Mouse (Mus musculus) embryonic fibroblast, embryonic 13.5 days (primary cell): ENCODE measurements around the gene Rere. TPM values are rescaled to one million over a fixed set of nuclear protein-coding genes. Genes with fewer than 3 reads are reported as not detected.
A peak's percentile ranks its signal among the peaks of the same experiment; 100 is the strongest.

ENCODE experiments used
- H3K27ac ChIP-seq: 2 replicates; pipeline ENCODE4 v1.5.1; 2012; ENCODE audit warnings: low read length, control low read depth, inconsistent platforms; ENCODE audit not compliant: insufficient read depth
- H3K4me1 ChIP-seq: 2 replicates; pipeline ENCODE4 v1.6.1; 2011; ENCODE audit warnings: low read length; ENCODE audit not compliant: control insufficient read depth, insufficient read depth
- H3K4me3 ChIP-seq: 2 replicates; pipeline ENCODE4 v1.5.1; 2011; ENCODE audit warnings: mild to moderate bottlenecking, control low read depth, low read length; ENCODE audit not compliant: insufficient read depth
- CTCF ChIP-seq: IDR thresholded peaks from 2 replicates; pipeline ENCODE4 v1.5.1; 2011; ENCODE audit warnings: mild to moderate bottlenecking, control low read depth, low read length, moderate library complexity, borderline replicate concordance; ENCODE audit not compliant: insufficient read depth
- POLR2A ChIP-seq: IDR thresholded peaks from 2 replicates; pipeline ENCODE4 v1.6.1; 2011; ENCODE audit warnings: low read depth, mild to moderate bottlenecking, control low read depth, low read length, moderate library complexity
- polyA plus RNA-seq: library from polyadenylated mRNA; stranded (reverse); fragments of >200 nt; gene quantifications from 2 replicates; pipeline ENCODE4 v1.2.4, GENCODE M21; 2011; ENCODE audit warnings: low read depth; ENCODE audit not compliant: missing spikeins, insufficient read length

Gene Rere
- polyA plus RNA-seq, 1 experiment = 59.0 TPM

DNA sequence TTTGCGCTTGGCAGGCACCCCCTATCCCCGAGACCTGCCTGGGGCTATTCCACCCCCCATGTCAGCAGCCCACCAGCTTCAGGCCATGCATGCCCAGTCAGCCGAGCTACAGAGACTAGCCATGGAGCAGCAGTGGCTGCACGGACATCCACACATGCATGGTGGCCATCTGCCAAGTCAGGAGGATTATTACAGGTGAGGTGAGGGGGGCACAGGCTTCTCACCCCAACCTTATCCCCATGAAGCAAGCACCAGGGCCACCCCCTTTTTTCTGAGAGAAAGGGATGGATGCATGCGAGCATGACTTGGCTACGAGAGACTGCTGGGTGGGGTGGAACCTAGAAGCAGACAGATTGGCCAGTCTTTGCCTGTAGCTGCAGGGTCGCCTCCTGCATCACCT is 337.6 kb downstream of the Rere start:
- TF ChIP-seq CTCF (no peak), POLR2A (no peak)
- Histone ChIP-seq H3K4me1 (no peaks in the 10 kb centered on the region), H3K4me3 (no peak overlapping the region)

DNA sequence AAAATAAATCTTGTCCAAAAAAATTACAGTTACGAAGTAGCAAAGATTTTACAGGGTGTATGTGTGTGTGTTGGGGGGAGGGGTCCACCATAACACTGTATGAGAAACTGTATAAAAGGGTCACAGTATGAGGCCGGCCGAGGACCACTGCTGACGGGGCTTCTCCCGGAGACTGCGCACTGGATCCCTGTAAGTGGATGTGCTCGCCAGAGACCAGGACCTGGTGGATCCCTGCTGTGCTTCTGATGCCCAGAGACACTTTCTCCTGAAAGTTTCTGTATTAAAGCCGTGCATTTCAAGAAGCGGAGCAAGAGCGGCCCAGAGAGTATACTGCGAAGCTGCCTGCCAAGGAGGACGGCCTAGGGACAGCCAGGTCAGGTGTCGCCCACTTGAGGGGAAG is 341.2 kb downstream of the Rere start:
- Histone ChIP-seq H3K4me3 (no peak overlapping the region), H3K4me1 (no peaks in the 10 kb centered on the region), H3K27ac (no peak overlapping the region)
- TF ChIP-seq CTCF (no peak), POLR2A (no peak)

More for the DNA sequence above, 337.6 kb downstream of the Rere start:
- no peak overlapping the region for H3K27ac ChIP-seq

GRCm38 (mm10) chr4:150624214-150624823 is 342.9 kb downstream of the Rere start:
- TF ChIP-seq POLR2A (no peak), CTCF (no peak)
- Histone ChIP-seq H3K4me1 (no peaks in the 10 kb centered on the region), H3K27ac (no peak overlapping the region), H3K4me3 (no peak overlapping the region)

GRCm38 (mm10) chr4:150624933-150625332 is 343.5 kb downstream of the Rere start:
- no peak overlapping the region for H3K4me3 ChIP-seq
- no peaks in the 10 kb centered on the region for H3K4me1 ChIP-seq
- TF ChIP-seq POLR2A = no peak
- TF ChIP-seq CTCF = no peak
- H3K27ac ChIP-seq = no peak overlapping the region

GRCm38 (mm10) chr4:150625425-150625824 is 344.0 kb downstream of the Rere start:
- no peak overlapping the region for H3K27ac ChIP-seq
- H3K4me1 ChIP-seq = no peaks in the 10 kb centered on the region
- TF ChIP-seq POLR2A (no peak), CTCF (peak; percentile 59)
- H3K4me3 ChIP-seq = no peak overlapping the region

GRCm38 (mm10) chr4:150625951-150626732 is 344.7 kb downstream of the Rere start:
- Histone ChIP-seq H3K4me1 (no peaks in the 10 kb centered on the region), H3K27ac (no peak overlapping the region), H3K4me3 (no peak overlapping the region)
- 0 out of 2 replicates have a peak, but pooled peaks have one; percentile 24 for TF ChIP-seq CTCF
- TF ChIP-seq POLR2A = no peak

- TF ChIP-seq POLR2A = no peak
- TF ChIP-seq CTCF = no peak
- Histone ChIP-seq H3K4me1 (no peaks in the 10 kb centered on the region), H3K4me3 (no peak overlapping the region), H3K27ac (no peak overlapping the region)
Observed at GRCm38 (mm10) chr4:150629266-150629665, 347.8 kb downstream of the Rere start.

GRCm38 (mm10) chr4:150635568-150635967 is 354.1 kb downstream of the Rere start:
- no peaks in the 10 kb centered on the region for H3K4me1 ChIP-seq
- TF ChIP-seq POLR2A = no peak
- no peak for TF ChIP-seq CTCF
- H3K27ac ChIP-seq = no peak overlapping the region
- no peak overlapping the region for H3K4me3 ChIP-seq

GRCm38 (mm10) chr4:150636635-150637034 is 355.2 kb downstream of the Rere start:
- TF ChIP-seq POLR2A (no peak), CTCF (no peak)
- H3K4me3 ChIP-seq = no peak overlapping the region

DNA sequence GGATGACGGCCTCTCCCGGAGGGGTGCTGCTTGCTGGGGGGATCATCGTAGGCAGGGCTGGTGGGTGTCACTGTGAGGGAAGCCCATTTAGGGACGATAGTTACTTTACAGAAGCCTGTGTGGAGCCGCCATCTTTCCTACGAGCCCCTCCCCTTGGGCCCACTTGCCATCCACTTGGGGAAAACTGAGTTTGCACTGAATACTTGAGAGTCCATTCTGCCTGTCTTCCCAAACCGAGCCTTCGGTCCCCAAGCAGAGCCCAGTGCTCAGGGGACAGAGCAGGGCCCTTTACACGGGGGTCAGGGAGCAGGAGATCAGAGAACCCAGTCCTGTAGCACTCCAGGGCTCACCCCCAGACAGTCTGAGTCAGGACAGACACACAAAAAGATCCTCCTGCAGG is 362.9 kb downstream of the Rere start:
- Histone ChIP-seq H3K4me1 (no peaks in the 10 kb centered on the region), H3K4me3 (no peak overlapping the region), H3K27ac (no peak overlapping the region)
- TF ChIP-seq POLR2A (no peak), CTCF (no peak)

More at GRCm38 (mm10) chr4:150636635-150637034, 355.2 kb downstream of the Rere start:
- Histone ChIP-seq H3K27ac (no peak overlapping the region), H3K4me1 (no peaks in the 10 kb centered on the region)

GRCm38 (mm10) chr4:150649327-150649726 is 367.9 kb downstream of the Rere start:
- TF ChIP-seq POLR2A = no peak
- TF ChIP-seq CTCF = no peak
- H3K27ac ChIP-seq = no peak overlapping the region
- H3K4me3 ChIP-seq = no peak overlapping the region
- H3K4me1 ChIP-seq = no peaks in the 10 kb centered on the region
